Mouse (Mus musculus): ENCODE measurements at regions not wholly inside any gene's neighbourhood (a gene's known extent, or its start where the extent isn't known, plus 50 kb on each side); places are given as distances from the start of the nearest gene placed in this dataset.

GRCm38 (mm10) chr13:52196917-52197316 is 334.2 kb downstream of the Diras2 start:
- TF ChIP-seq CTCF (IDR thresholded peaks at IDR 0.05; ENCODE audit: low read depth, low read length) = no peak
- no peak for TF ChIP-seq POLR2A (IDR thresholded peaks at IDR 0.05; ENCODE audit: borderline replicate concordance, low read depth, low read length)
